Mouse (Mus musculus): ENCODE results near the gene Ccdc78.
"Not testable (repeated sequence)": the region's sequence is repeated elsewhere in the genome, so short reads cannot be mapped to it uniquely, and the experiment has no call there.

The Ccdc78 gene

GRCm38 (mm10) chr17:25783086-25783485 is 3.3 kb upstream of the Ccdc78 start:
- no peak for DNase-seq (ENCODE audit: low spot score)

- no peak for DNase-seq (ENCODE audit: low spot score)
Observed at GRCm38 (mm10) chr17:25783861-25784574, 2.4 kb upstream of the Ccdc78 start.

GRCm38 (mm10) chr17:25785281-25785745 is 1.1 kb upstream of the Ccdc78 start, which contains the start of gene Haghl:
Gene Haghl, minus strand, starts transcription at chr17:25785673.
- peak; percentile 97 for DNase-seq (ENCODE audit: low spot score)

- no peak for DNase-seq (ENCODE audit: low spot score)
Observed at GRCm38 (mm10) chr17:25786781-25787504, 563 bp downstream of the Ccdc78 start.

GRCm38 (mm10) chr17:25791320-25791842 is 5.0 kb downstream of the Ccdc78 start:
- DNase-seq (ENCODE audit: low spot score): no peak

GRCm38 (mm10) chr17:25791843-25792527 is 5.6 kb downstream of the Ccdc78 start:
- peak; percentile 83 for DNase-seq (ENCODE audit: low spot score)

- DNase-seq (ENCODE audit: low spot score): peak; percentile 73
Observed at GRCm38 (mm10) chr17:25792615-25793014, 6.2 kb downstream of the Ccdc78 start, which contains the start of gene Fam173a. Gene Fam173a, minus strand, starts transcription at chr17:25792901.

- no peak for DNase-seq (ENCODE audit: low spot score)
Observed at GRCm38 (mm10) chr17:25794197-25794596, 7.8 kb downstream of the Ccdc78 start.

- no peak for DNase-seq (ENCODE audit: low spot score)
Observed at GRCm38 (mm10) chr17:25794998-25795397, 8.6 kb downstream of the Ccdc78 start.

- no peak for DNase-seq (ENCODE audit: low spot score)
Observed at GRCm38 (mm10) chr17:25795609-25796092, 9.3 kb downstream of the Ccdc78 start, which contains the start of gene AC134908.4. Gene AC134908.4, minus strand, starts transcription at chr17:25795659.

GRCm38 (mm10) chr17:25796211-25796771 is 9.9 kb downstream of the Ccdc78 start:
- no peak for DNase-seq (ENCODE audit: low spot score)

- DNase-seq (ENCODE audit: low spot score): peak; percentile 85
Observed at GRCm38 (mm10) chr17:25796951-25797369, 10.6 kb downstream of the Ccdc78 start, which contains the start of gene Metrn. Gene Metrn, minus strand, starts transcription at chr17:25797136.

GRCm38 (mm10) chr17:25801029-25801428 is 14.6 kb downstream of the Ccdc78 start:
- DNase-seq (ENCODE audit: low spot score): peak; percentile 62

GRCm38 (mm10) chr17:25802825-25803517 is 16.6 kb downstream of the Ccdc78 start:
- no peak for DNase-seq (ENCODE audit: low spot score)

- DNase-seq (ENCODE audit: low spot score): no peak
Observed at GRCm38 (mm10) chr17:25806507-25806906, 20.1 kb downstream of the Ccdc78 start.

- not testable (repeated sequence) for DNase-seq (ENCODE audit: low spot score)
Observed at GRCm38 (mm10) chr17:25807452-25807851, 21.1 kb downstream of the Ccdc78 start.

GRCm38 (mm10) chr17:25808028-25808427 is 21.6 kb downstream of the Ccdc78 start:
- DNase-seq (ENCODE audit: low spot score): no peak

GRCm38 (mm10) chr17:25808789-25809605 is 22.6 kb downstream of the Ccdc78 start, which contains the start of gene Fbxl16:
Gene Fbxl16, plus strand, starts transcription at chr17:25809085.
- DNase-seq (ENCODE audit: low spot score): peak; percentile 70

- DNase-seq (ENCODE audit: low spot score): no peak
Observed at GRCm38 (mm10) chr17:25809606-25810340, 23.4 kb downstream of the Ccdc78 start.

All from urinary bladder, postnatal 14 days (tissue).